Mouse (Mus musculus) kidney, adult 10 weeks (tissue): ENCODE measurements around the gene Slc6a12. TPM values are rescaled to one million over a fixed set of nuclear protein-coding genes. Genes with fewer than 3 reads are reported as not detected.

Experiments used
- polyA plus RNA-seq: library from polyadenylated mRNA; stranded (reverse); fragments of 350-450 nt; fragmentation: Illumina TruSeq; extraction: RNeasy Lipid Tissue Mini Kit (QIAGEN cat#74804); gene quantifications from one replicate; pipeline ENCODE4 v1.2.3, GENCODE M21; 2014; ENCODE audit warnings: low read depth, low replicate concordance

Slc6a12 gene
- 1.5 TPM for polyA plus RNA-seq

DNA sequence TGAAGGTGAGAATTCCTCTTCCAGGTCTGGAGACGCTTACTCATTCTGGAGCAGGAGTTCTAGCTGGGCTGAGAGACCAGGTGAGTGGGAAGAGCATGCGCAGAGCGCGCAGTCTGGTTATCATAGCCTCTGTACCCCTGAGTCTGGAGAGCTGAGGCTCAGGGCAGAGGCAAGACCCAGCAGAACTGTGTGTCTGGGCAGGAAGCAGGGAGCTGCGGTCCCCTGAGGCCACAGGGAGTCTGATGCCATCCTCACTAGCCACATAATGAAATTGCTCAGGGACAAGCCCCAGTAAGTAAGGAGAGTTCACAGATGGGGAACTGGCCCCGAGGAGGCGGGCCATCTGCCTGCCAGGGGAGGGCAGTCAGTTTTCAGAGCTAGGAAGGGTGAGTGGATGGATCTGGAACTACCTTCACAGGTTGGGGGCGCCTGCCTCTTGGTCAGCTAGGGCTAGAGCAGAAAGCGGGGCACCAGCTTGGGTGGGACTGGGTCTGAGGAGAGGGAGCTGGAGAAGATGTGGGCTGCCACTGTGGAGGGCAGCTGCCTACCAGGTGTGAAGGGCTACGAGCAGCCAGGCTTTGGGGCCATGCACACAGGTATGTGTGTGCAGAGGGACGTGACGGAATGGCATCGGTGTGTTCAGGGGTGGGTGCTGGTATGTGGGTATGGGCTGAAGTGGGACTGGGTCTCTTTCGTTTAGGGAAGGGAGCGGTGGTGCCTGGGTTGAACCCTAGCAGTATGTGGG is at the start of gene Slc6a12:
Slc6a12 (plus strand) TSS at position 51 of the 745 bp plus-strand sequence.

DNA sequence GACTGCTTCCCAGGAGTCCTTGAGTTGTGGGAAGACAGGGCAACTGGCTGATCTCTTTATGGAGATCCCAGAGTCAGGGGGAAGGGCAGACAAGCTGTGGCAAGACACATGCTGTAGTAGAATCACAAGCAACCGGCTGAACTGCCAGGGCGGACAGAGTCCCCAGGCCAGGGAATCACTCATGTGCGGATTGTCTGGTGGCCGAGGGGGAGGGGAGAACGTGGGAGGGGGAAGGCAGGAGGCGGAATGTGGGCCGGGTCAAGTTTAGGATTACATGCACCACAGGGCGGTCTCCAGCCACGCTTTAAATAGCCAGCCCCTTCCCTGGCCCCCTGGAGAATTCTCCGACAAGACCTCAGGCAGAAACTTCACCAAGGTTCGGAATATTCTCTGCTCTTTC is 42.9 kb upstream of the Slc6a12 start, which contains the start of gene Slc6a13:
Slc6a13 (plus strand) TSS at position 274 of the 400 bp plus-strand sequence.

Other genes with a start within 250 kb of the Slc6a12 start
- 5.7 TPM for gene Mical3, start 212.1 kb upstream of the Slc6a12 start, polyA plus RNA-seq
- gene Pex26, start 159.4 kb upstream of the Slc6a12 start, polyA plus RNA-seq = 2.6 TPM
- gene Tuba8, start 132.4 kb upstream of the Slc6a12 start, polyA plus RNA-seq = 0.24 TPM
- gene Usp18, start 97.2 kb upstream of the Slc6a12 start, polyA plus RNA-seq = 4.3 TPM
- gene Slc6a13, start 42.8 kb upstream of the Slc6a12 start, polyA plus RNA-seq = 16.3 TPM
- gene Iqsec3, start 130.6 kb downstream of the Slc6a12 start, polyA plus RNA-seq = not detected